Mouse (Mus musculus) lung, postnatal 25 days (tissue): ENCODE data around the gene Arnt.
"Not testable (repeated sequence)": the region's sequence is repeated elsewhere in the genome, so short reads cannot be mapped to it uniquely, and the experiment has no call there.

Source experiments
- DNase-seq: peaks from one replicate; pipeline ENCODE4 v3.0.0; 2022; ENCODE audit warnings: low spot score

Arnt gene

GRCm38 (mm10) chr3:95526622-95527211, 92.5 kb downstream of the Arnt start, which contains the start of gene Ctss:
Ctss (plus strand) TSS chr3:95526786.
- DNase-seq = peak; percentile 49

- DNase-seq = peak; percentile 16
Measured at GRCm38 (mm10) chr3:95529814-95530213, 95.6 kb downstream of the Arnt start.

GRCm38 (mm10) chr3:95531025-95531424, 96.8 kb downstream of the Arnt start:
- DNase-seq = no peak

- DNase-seq = no peak
Measured at GRCm38 (mm10) chr3:95533364-95533763, 99.2 kb downstream of the Arnt start.

GRCm38 (mm10) chr3:95534927-95535326, 100.7 kb downstream of the Arnt start:
- no peak for DNase-seq

- DNase-seq = no peak
Measured at GRCm38 (mm10) chr3:95538936-95539335, 104.7 kb downstream of the Arnt start.

- no peak for DNase-seq
Measured at GRCm38 (mm10) chr3:95539837-95540236, 105.6 kb downstream of the Arnt start.

GRCm38 (mm10) chr3:95541186-95541585, 107.0 kb downstream of the Arnt start:
- DNase-seq = not testable (repeated sequence)

GRCm38 (mm10) chr3:95542171-95542570, 108.0 kb downstream of the Arnt start:
- no peak for DNase-seq

GRCm38 (mm10) chr3:95542981-95543380, 108.8 kb downstream of the Arnt start:
- no peak for DNase-seq
